Mouse (Mus musculus) hindbrain, embryonic 13.5 days (tissue): ENCODE measurements around the gene Sh3pxd2a. TPM values are rescaled to one million over a fixed set of nuclear protein-coding genes. Genes with fewer than 3 reads are reported as not detected.

Experiments used
- ATAC-seq: fragments of 200-750 bp; cut with Nextera tagmentation; 2 replicates; pipeline ENCODE4 v1.8.0; 2017; ENCODE audit warnings: moderate TSS enrichment; ENCODE audit not compliant: low FRiP score
- H3K27ac ChIP-seq: fragments of 300-500 bp; sonication (generic); 2 replicates; pipeline ENCODE4 v1.5.1; 2015; ENCODE audit warnings: inconsistent platforms, mild to moderate bottlenecking, moderate library complexity
- H3K27me3 ChIP-seq: fragments of 300-500 bp; sonication (generic); 2 replicates; pipeline ENCODE4 v1.6.1; 2015; ENCODE audit warnings: mild to moderate bottlenecking, inconsistent platforms
- H3K36me3 ChIP-seq: fragments of 300-500 bp; sonication (generic); 2 replicates; pipeline ENCODE4 v1.6.1; 2015; ENCODE audit warnings: mild to moderate bottlenecking, inconsistent platforms
- H3K4me1 ChIP-seq: fragments of 300-500 bp; sonication (generic); replicated peaks from 2 replicates; pipeline ENCODE4 v1.6.1; 2015; ENCODE audit warnings: inconsistent platforms
- H3K4me2 ChIP-seq: fragments of 300-500 bp; sonication (generic); 2 replicates; pipeline ENCODE4 v1.6.1; 2015; ENCODE audit warnings: inconsistent platforms, mild to moderate bottlenecking, moderate library complexity
- H3K4me3 ChIP-seq: fragments of 300-500 bp; sonication (generic); 2 replicates; pipeline ENCODE4 v1.5.1; 2015; ENCODE audit warnings: mild to moderate bottlenecking, inconsistent platforms
- H3K9ac ChIP-seq: fragments of 300-500 bp; sonication (generic); 2 replicates; pipeline ENCODE4 v1.6.1; 2015; ENCODE audit warnings: mild to moderate bottlenecking, inconsistent platforms
- H3K9me3 ChIP-seq: fragments of 300-500 bp; sonication (generic); 2 replicates; pipeline ENCODE4 v1.6.1; 2016; ENCODE audit warnings: inconsistent platforms
- WGBS: fragments of 180-500 bp; shearing (Covaris S2); methylation state at CpG from one replicate; pipeline ENCODE4 v1.1.7; 2015; 5-methylcytosine and 5-hydroxymethylcytosine counted together
- polyA plus RNA-seq: library from polyadenylated mRNA; unstranded; fragments of >200 nt; fragmentation: Nextera tagmentation; extraction: Ambion mirVana; gene quantifications from 2 replicates; pipeline ENCODE4 v1.2.1, GENCODE M21; 2015

The Sh3pxd2a gene
- polyA plus RNA-seq, 1 experiment from 2014 or later: 2.1 TPM

- WGBS: 57% methylated on average over 13 of the region's 13 CpGs
- peaks cover 25% of the 10 kb centered on the region for H3K4me1 ChIP-seq
- ATAC-seq: no peak
- no peaks in the 10 kb centered on the region for H3K9me3 ChIP-seq
- H3K4me3 ChIP-seq: no peak overlapping the region
- H3K4me2 ChIP-seq: no peak overlapping the region
- H3K36me3 ChIP-seq: no peaks in the 10 kb centered on the region
- H3K27me3 ChIP-seq: no peaks in the 10 kb centered on the region
- peak overlapping the region; percentile 18; the same call in 1 of the 2 replicates for H3K27ac ChIP-seq
- H3K9ac ChIP-seq: no peak overlapping the region
Measured at GRCm38 (mm10) chr19:47427841-47428789, 36.1 kb downstream of the Sh3pxd2a start.

GRCm38 (mm10) chr19:47423632-47424031 lies 40.6 kb downstream of the Sh3pxd2a start:
- Histone ChIP-seq H3K4me3 (no peak overlapping the region), H3K4me2 (no peak overlapping the region), H3K27me3 (no peaks in the 10 kb centered on the region), H3K27ac (no peak overlapping the region), H3K36me3 (no peaks in the 10 kb centered on the region), H3K4me1 (peaks cover 26% of the 10 kb centered on the region), H3K9me3 (no peaks in the 10 kb centered on the region), H3K9ac (no peak overlapping the region)
- WGBS: 85% methylated on average over 7 of the region's 7 CpGs
- no peak for ATAC-seq

GRCm38 (mm10) chr19:47421128-47421898 lies 42.9 kb downstream of the Sh3pxd2a start:
- H3K27me3 ChIP-seq: no peaks in the 10 kb centered on the region
- no peak overlapping the region for H3K4me2 ChIP-seq
- WGBS: 81% methylated on average over 14 of the region's 14 CpGs
- H3K4me3 ChIP-seq: no peak overlapping the region
- no peaks in the 10 kb centered on the region for H3K36me3 ChIP-seq
- ATAC-seq: no peak
- peak overlapping the region; percentile 23; the same call in 1 of the 2 replicates for H3K27ac ChIP-seq
- no peak overlapping the region for H3K9ac ChIP-seq
- peaks cover 19% of the 10 kb centered on the region for H3K4me1 ChIP-seq
- no peaks in the 10 kb centered on the region for H3K9me3 ChIP-seq

- ATAC-seq: no peak
- H3K27me3 ChIP-seq: no peaks in the 10 kb centered on the region
- no peak overlapping the region for H3K4me2 ChIP-seq
- 85% methylated on average over 11 of the region's 11 CpGs for WGBS
- H3K9ac ChIP-seq: no peak overlapping the region
- H3K4me1 ChIP-seq: peaks cover 19% of the 10 kb centered on the region
- no peaks in the 10 kb centered on the region for H3K36me3 ChIP-seq
- no peaks in the 10 kb centered on the region for H3K9me3 ChIP-seq
- H3K4me3 ChIP-seq: no peak overlapping the region
- H3K27ac ChIP-seq: 0 out of 2 replicates have a peak overlapping the region, but pooled peaks have one; percentile 23
Measured at GRCm38 (mm10) chr19:47420539-47420938, 43.7 kb downstream of the Sh3pxd2a start.

GRCm38 (mm10) chr19:47419208-47419607 lies 45.0 kb downstream of the Sh3pxd2a start:
- WGBS: 78% methylated on average over 8 of the region's 8 CpGs
- H3K27ac ChIP-seq: no peak overlapping the region

GRCm38 (mm10) chr19:47416161-47416560 lies 48.0 kb downstream of the Sh3pxd2a start:
- H3K36me3 ChIP-seq: no peaks in the 10 kb centered on the region
- H3K4me1 ChIP-seq: peaks cover 31% of the 10 kb centered on the region
- ATAC-seq: no peak
- no peak overlapping the region for H3K27ac ChIP-seq
- no peak overlapping the region for H3K4me2 ChIP-seq
- 91% methylated on average over 12 of the region's 12 CpGs for whole genome bisulfite sequencing
- no peak overlapping the region for H3K4me3 ChIP-seq
- H3K27me3 ChIP-seq: no peaks in the 10 kb centered on the region
- H3K9me3 ChIP-seq: no peaks in the 10 kb centered on the region
- no peak overlapping the region for H3K9ac ChIP-seq

More at GRCm38 (mm10) chr19:47419208-47419607, 45.0 kb downstream of the Sh3pxd2a start:
- no peak for ATAC-seq
- Histone ChIP-seq H3K4me2 (no peak overlapping the region), H3K9ac (no peak overlapping the region), H3K4me3 (no peak overlapping the region), H3K36me3 (no peaks in the 10 kb centered on the region), H3K9me3 (no peaks in the 10 kb centered on the region), H3K4me1 (peaks cover 32% of the 10 kb centered on the region), H3K27me3 (no peaks in the 10 kb centered on the region)

GRCm38 (mm10) chr19:47414142-47414905 lies 49.9 kb downstream of the Sh3pxd2a start:
- H3K4me2 ChIP-seq: no peak overlapping the region
- ATAC-seq: no peak
- peaks cover 25% of the 10 kb centered on the region for H3K4me1 ChIP-seq
- H3K9me3 ChIP-seq: no peaks in the 10 kb centered on the region
- H3K27ac ChIP-seq: no peak overlapping the region
- no peaks in the 10 kb centered on the region for H3K27me3 ChIP-seq
- WGBS: 70% methylated on average over 13 of the region's 13 CpGs
- H3K36me3 ChIP-seq: no peaks in the 10 kb centered on the region
- no peak overlapping the region for H3K4me3 ChIP-seq
- H3K9ac ChIP-seq: 0 out of 2 replicates have a peak overlapping the region, but pooled peaks have one; percentile 19

- Histone ChIP-seq H3K4me3 (no peak overlapping the region), H3K27ac (no peak overlapping the region), H3K9ac (no peak overlapping the region), H3K4me2 (no peak overlapping the region), H3K36me3 (no peaks in the 10 kb centered on the region), H3K9me3 (no peaks in the 10 kb centered on the region), H3K4me1 (peaks cover 32% of the 10 kb centered on the region), H3K27me3 (no peaks in the 10 kb centered on the region)
- ATAC-seq: no peak
- WGBS: 93% methylated on average over 6 of the region's 6 CpGs
Measured at GRCm38 (mm10) chr19:47413458-47414005, 50.7 kb downstream of the Sh3pxd2a start.

- H3K4me3 ChIP-seq: no peak overlapping the region
- H3K4me2 ChIP-seq: no peak overlapping the region
- no peaks in the 10 kb centered on the region for H3K36me3 ChIP-seq
- no peak overlapping the region for H3K27ac ChIP-seq
- no peaks in the 10 kb centered on the region for H3K27me3 ChIP-seq
- H3K9me3 ChIP-seq: no peaks in the 10 kb centered on the region
- WGBS: 76% methylated on average over 11 of the region's 11 CpGs
- H3K9ac ChIP-seq: no peak overlapping the region
- no peak for ATAC-seq
- peaks cover 32% of the 10 kb centered on the region for H3K4me1 ChIP-seq
Measured at GRCm38 (mm10) chr19:47412566-47413248, 51.5 kb downstream of the Sh3pxd2a start.

GRCm38 (mm10) chr19:47410301-47410700 lies 53.9 kb downstream of the Sh3pxd2a start:
- no peak for ATAC-seq
- Histone ChIP-seq H3K36me3 (no peaks in the 10 kb centered on the region), H3K9ac (no peak overlapping the region), H3K9me3 (no peaks in the 10 kb centered on the region), H3K4me3 (no peak overlapping the region), H3K4me1 (peaks cover 28% of the 10 kb centered on the region), H3K4me2 (no peak overlapping the region), H3K27me3 (no peaks in the 10 kb centered on the region), H3K27ac (no peak overlapping the region)
- WGBS: 83% methylated on average over 6 of the region's 6 CpGs

GRCm38 (mm10) chr19:47409142-47409541 lies 55.1 kb downstream of the Sh3pxd2a start:
- Histone ChIP-seq H3K27me3 (no peaks in the 10 kb centered on the region), H3K4me2 (no peak overlapping the region), H3K4me1 (peaks cover 16% of the 10 kb centered on the region), H3K9ac (no peak overlapping the region), H3K27ac (no peak overlapping the region), H3K36me3 (no peaks in the 10 kb centered on the region), H3K9me3 (no peaks in the 10 kb centered on the region), H3K4me3 (no peak overlapping the region)
- no peak for ATAC-seq
